Comparison of ENCODE assay signal across 13 mouse cellular contexts in the genomic region with DNA sequence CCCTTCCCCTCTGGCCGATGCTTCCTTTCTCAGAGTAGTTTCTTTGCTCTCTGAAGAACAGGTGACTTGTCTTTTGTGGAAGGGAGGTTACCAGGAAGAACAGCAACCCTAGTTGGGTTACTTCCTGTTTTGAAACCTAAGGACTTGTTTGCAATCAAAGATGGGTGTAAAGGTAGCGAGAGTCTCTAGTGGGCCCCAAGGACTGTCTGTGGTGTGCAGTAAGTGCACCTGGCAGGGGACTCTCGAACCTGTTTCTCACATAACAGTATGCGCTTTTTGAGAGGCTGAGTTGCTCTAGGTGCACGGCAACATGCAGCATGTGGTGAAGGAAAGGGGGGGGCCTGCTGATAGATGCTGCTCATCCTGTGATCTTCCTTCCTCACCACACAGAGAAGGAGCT. TPM values are rescaled to one million over a fixed set of nuclear protein-coding genes. Genes with fewer than 3 reads are reported as not detected.
DNase-seq lines count a peak whose midpoint lies in the region; ATAC-seq and TF ChIP-seq lines count a peak whose summit lies in the region.
"Had no signal": no experiment of that assay in that cellular context is flagged by ENCODE, and none has a peak within 500 bp of the region (broad histone marks: within the 10 kb centered on the region; RNA-seq: fewer than 3 reads in every experiment).

No protein-coding gene starts in this region.

- TF ChIP-seq EP300 in CH12.LX (IDR thresholded peaks at IDR 0.05; ENCODE audit: low read length) = 0 out of 2 replicates have a peak, but pooled peaks have one; percentile 22

- TF ChIP-seq CTCF in intestine, postnatal 0 days (IDR thresholded peaks at IDR 0.05; ENCODE audit: low read depth) = no peak
- no peak for TF ChIP-seq CTCF in CH12.LX (conservative IDR thresholded peaks at IDR 0.05 in 1 of 2, IDR thresholded peaks at IDR 0.05 in 1 of 2; ENCODE audit: low read depth in 2 of 2, low read length in 2 of 2)
- no peak for TF ChIP-seq CTCF in forebrain, postnatal 0 days (IDR thresholded peaks at IDR 0.05; ENCODE audit: low read depth)

- H3K27me3 ChIP-seq in intestine, postnatal 0 days (replicated peaks; ENCODE audit: control insufficient read depth, insufficient read depth, low read length) = no peaks in the 10 kb centered on the region
- no peaks in the 10 kb centered on the region for H3K27me3 ChIP-seq in intestine, embryonic 16.5 days (replicated peaks; ENCODE audit: control insufficient read depth, insufficient read depth, low read length)
- no peaks in the 10 kb centered on the region for H3K27me3 ChIP-seq in CH12.LX (replicated peaks)
- no peaks in the 10 kb centered on the region for H3K27me3 ChIP-seq in forebrain, postnatal 0 days (ENCODE audit: insufficient read depth, low read length)
- H3K27me3 ChIP-seq in midbrain, embryonic 15.5 days (replicated peaks) = no peaks in the 10 kb centered on the region
- H3K27me3 ChIP-seq: heart, embryonic 15.5 days had no signal

- in situ Hi-C loops in CH12.LX (cut with MboI; ENCODE audit: low pct_ligation_motif_present, low pct_unique_long_range_greater_than_20kb, low sequenced_read_pairs) = no loop called here

- DNase-seq in CH12.LX (ENCODE audit: extremely low read depth) = no peak
- DNase-seq in induced T-regulatory cell, adult 2 months (ENCODE audit: low read depth) = peak; percentile 58
- DNase-seq in forebrain, postnatal 0 days = no peak
- DNase-seq in embryo, embryonic 9.5 days (ENCODE audit: extremely low spot score) = no peak
- DNase-seq: cerebellum, postnatal 36 days; kidney, postnatal 10 days; layer of hippocampus, postnatal 36 days; right cerebral cortex, postnatal 4 days had no signal

- no peak overlapping the region for H3K4me2 ChIP-seq in intestine, postnatal 0 days (replicated peaks; ENCODE audit: low read depth)
- no peak overlapping the region for H3K4me2 ChIP-seq in intestine, embryonic 16.5 days (ENCODE audit: low read depth, low read length)
- H3K4me2 ChIP-seq in CH12.LX (ENCODE audit: insufficient read depth, low read depth, poor library complexity, severe bottlenecking) = no peak overlapping the region
- no peak overlapping the region for H3K4me2 ChIP-seq in forebrain, postnatal 0 days (ENCODE audit: low read depth)
- H3K4me2 ChIP-seq in midbrain, embryonic 15.5 days = no peak overlapping the region
- H3K4me2 ChIP-seq: heart, embryonic 15.5 days had no signal

- H3K36me3 ChIP-seq in intestine, postnatal 0 days (ENCODE audit: control insufficient read depth, insufficient read depth) = no peaks in the 10 kb centered on the region
- H3K36me3 ChIP-seq in intestine, embryonic 16.5 days (ENCODE audit: control insufficient read depth, insufficient read depth, low read length) = no peaks in the 10 kb centered on the region
- H3K36me3 ChIP-seq in CH12.LX (replicated peaks in 1 of 2; ENCODE audit: control insufficient read depth in 1 of 2, insufficient read depth in 1 of 2, low read length in 1 of 2) = no peaks in the 10 kb centered on the region
- H3K36me3 ChIP-seq in forebrain, postnatal 0 days (ENCODE audit: insufficient read depth) = no peaks in the 10 kb centered on the region
- no peaks in the 10 kb centered on the region for H3K36me3 ChIP-seq in midbrain, embryonic 15.5 days (replicated peaks)
- H3K36me3 ChIP-seq: heart, embryonic 15.5 days had no signal

- TF ChIP-seq POLR2A in CH12.LX (IDR thresholded peaks at IDR 0.05; ENCODE audit: low read depth, low read length) = no peak

- H3K79me2 ChIP-seq in CH12.LX (replicated peaks; ENCODE audit: control insufficient read depth, extremely low read depth, insufficient read depth, poor library complexity, severe bottlenecking) = no peaks in the 10 kb centered on the region

- dilution Hi-C loops in CH12.LX (cut with MboI; ENCODE audit: extremely low pct_ligation_motif_present, extremely low pct_unique_long_range_greater_than_20kb, low sequenced_read_pairs) = no loop called here

- TF ChIP-seq RAD21 in CH12.LX (IDR thresholded peaks at IDR 0.05; ENCODE audit: low read depth, low read length) = no peak

- no peak overlapping the region for H3K9ac ChIP-seq in intestine, postnatal 0 days (ENCODE audit: low read depth, low read length)
- H3K9ac ChIP-seq in intestine, embryonic 16.5 days (ENCODE audit: low read depth, low read length) = no peak overlapping the region
- no peak overlapping the region for H3K9ac ChIP-seq in CH12.LX (ENCODE audit: insufficient read depth, low read depth)
- H3K9ac ChIP-seq in forebrain, postnatal 0 days = no peak overlapping the region
- H3K9ac ChIP-seq in midbrain, embryonic 15.5 days = no peak overlapping the region
- H3K9ac ChIP-seq: heart, embryonic 15.5 days had no signal

- H3K27ac ChIP-seq in intestine, postnatal 0 days (ENCODE audit: low read depth, low read length) = peak overlapping the region; percentile 23; the same call in 1 of the 2 replicates
- no peak overlapping the region for H3K27ac ChIP-seq in intestine, embryonic 16.5 days (ENCODE audit: low read length)
- H3K27ac ChIP-seq in CH12.LX (ENCODE audit: insufficient read depth, low read depth) = no peak overlapping the region
- H3K27ac ChIP-seq in forebrain, postnatal 0 days (ENCODE audit: low read depth, low read length) = no peak overlapping the region
- H3K27ac ChIP-seq in midbrain, embryonic 15.5 days = no peak overlapping the region
- H3K27ac ChIP-seq: heart, embryonic 15.5 days had no signal

- 62% methylated on average over 5 of the region's 5 CpGs for WGBS in intestine, postnatal 0 days
- WGBS in intestine, embryonic 16.5 days = 87% methylated on average over 5 of the region's 5 CpGs
- WGBS in forebrain, postnatal 0 days = 90% methylated on average over 5 of the region's 5 CpGs
- 87% methylated on average over 5 of the region's 5 CpGs for WGBS in midbrain, embryonic 15.5 days

- no peaks in the 10 kb centered on the region for H3K9me3 ChIP-seq in intestine, postnatal 0 days (ENCODE audit: control insufficient read depth)
- no peaks in the 10 kb centered on the region for H3K9me3 ChIP-seq in intestine, embryonic 16.5 days (ENCODE audit: control insufficient read depth, low read length)
- H3K9me3 ChIP-seq in CH12.LX (replicated peaks; ENCODE audit: low read length) = no peaks in the 10 kb centered on the region
- H3K9me3 ChIP-seq in forebrain, postnatal 0 days (ENCODE audit: low read length) = no peaks in the 10 kb centered on the region
- no peaks in the 10 kb centered on the region for H3K9me3 ChIP-seq in midbrain, embryonic 15.5 days
- H3K9me3 ChIP-seq: heart, embryonic 15.5 days had no signal

- peaks cover 7% of the 10 kb centered on the region; the same call in 1 of the 2 replicates for H3K4me1 ChIP-seq in intestine, postnatal 0 days (replicated peaks; ENCODE audit: control insufficient read depth, insufficient read depth, low read length)
- peaks cover 13% of the 10 kb centered on the region; the same call in 1 of the 2 replicates for H3K4me1 ChIP-seq in intestine, embryonic 16.5 days (ENCODE audit: control insufficient read depth, insufficient read depth, low read length)
- peaks cover 6 to 33% of the 10 kb centered on the region in 2 experiments; a peak in 3 of 4 replicates for H3K4me1 ChIP-seq in CH12.LX (ENCODE audit: control insufficient read depth in 1 of 2, insufficient read depth in 2 of 2)
- H3K4me1 ChIP-seq in forebrain, postnatal 0 days (ENCODE audit: insufficient read depth) = peaks cover 4% of the 10 kb centered on the region; the same call in 1 of the 2 replicates
- peaks cover 13% of the 10 kb centered on the region for H3K4me1 ChIP-seq in midbrain, embryonic 15.5 days

- H3K4me3 ChIP-seq in intestine, postnatal 0 days (ENCODE audit: low read depth, low read length) = no peak overlapping the region
- H3K4me3 ChIP-seq in intestine, embryonic 16.5 days (ENCODE audit: low read length) = no peak overlapping the region
- no peak overlapping the region for H3K4me3 ChIP-seq in CH12.LX (replicated peaks in 1 of 3; ENCODE audit: low read depth in 2 of 3, low read length in 2 of 3, poor library complexity in 1 of 3)
- H3K4me3 ChIP-seq in forebrain, postnatal 0 days (ENCODE audit: low read depth, low read length) = no peak overlapping the region
- H3K4me3 ChIP-seq in midbrain, embryonic 15.5 days = no peak overlapping the region
- H3K4me3 ChIP-seq: heart, embryonic 15.5 days had no signal

- ATAC-seq in intestine, postnatal 0 days = no peak
- ATAC-seq in intestine, embryonic 16.5 days = no peak
- ATAC-seq in neutrophil, adult 5-6 weeks (ENCODE audit: extremely low read depth, insufficient number of reproducible peaks, low FRiP score, poor library complexity, severe bottlenecking) = peak; percentile 35; the same call in 1 of the 2 replicates
- no peak for ATAC-seq in forebrain, postnatal 0 days
- no peak for ATAC-seq in midbrain, embryonic 15.5 days (replicated peaks)

TF ChIP-seq in CH12.LX, 34 proteins besides CTCF, POLR2A, EP300 and RAD21:
- TF ChIP-seq CHD2 (IDR thresholded peaks at IDR 0.05; ENCODE audit: low read length) (no peak), TCF12 (IDR thresholded peaks at IDR 0.05; ENCODE audit: low read depth, low read length) (0 out of 2 replicates have a peak, but pooled peaks have one; percentile 19), MAX (IDR thresholded peaks at IDR 0.05; ENCODE audit: low read length) (peak; percentile 45), KAT2A (IDR thresholded peaks at IDR 0.05; ENCODE audit: insufficient replicate concordance, low read length) (0 out of 2 replicates have a peak, but pooled peaks have one; percentile 15), ELF1 (IDR thresholded peaks at IDR 0.05; ENCODE audit: low read depth, low read length) (peak; percentile 60), ZKSCAN1 (IDR thresholded peaks at IDR 0.05; ENCODE audit: borderline replicate concordance, low read depth, low read length) (no peak)

RNA-seq across cellular contexts. Expression of gene Cpeb4, which starts 40.0 kb away (rescaled TPM):
- polyA plus RNA-seq in intestine, postnatal 0 days (2015; fragmentation: Nextera tagmentation; extraction: Ambion mirVana) = 11.3 and 12.8 TPM in 2 replicates
- 3.0 and 5.2 TPM in 2 replicates for polyA plus RNA-seq in intestine, embryonic 16.5 days (2015; fragmentation: Nextera tagmentation; extraction: Ambion mirVana)
- total RNA-seq in CH12.LX (2012; rRNA removed) = 10.6 and 13.8 TPM in 2 replicates
- total RNA-seq in CH12.LX (2014; rRNA removed) = 20.1 and 21.4 TPM in 2 replicates
- 23.5 and 23.9 TPM in 2 replicates for polyA plus RNA-seq in CH12.LX (2012; ENCODE audit: insufficient read length, low read depth)
- 41.4 and 51.0 TPM in 2 replicates for total RNA-seq in neutrophil, adult 5-6 weeks (2017)
- total RNA-seq in forebrain, postnatal 0 days (2014; rRNA removed) = 70.4 and 102 TPM in 2 replicates
- 10.0 and 14.2 TPM in 2 replicates for polyA plus RNA-seq in forebrain, postnatal 0 days (2015; fragmentation: Nextera tagmentation; extraction: Ambion mirVana)
- polyA plus RNA-seq in midbrain, embryonic 15.5 days (2015; fragmentation: Nextera tagmentation; extraction: Ambion mirVana) = 16.5 and 17.3 TPM in 2 replicates
